Mouse (Mus musculus) thymus, postnatal 10 days (tissue): ENCODE results near the gene Slc37a1.

Experiments
- DNase-seq, 2 experiments: peaks; one replicate each; pipeline ENCODE4 v3.0.0; 2021; ENCODE audit warnings: low spot score in 2 of 2

Slc37a1 gene

GRCm38 (mm10) chr17:31294363-31295214 lies 8.0 kb downstream of the Slc37a1 start:
- DNase-seq: peak in 1 of 2 experiments; percentile 74

GRCm38 (mm10) chr17:31295215-31295891 lies 8.8 kb downstream of the Slc37a1 start:
- peak; percentile 71 to 83 for DNase-seq

GRCm38 (mm10) chr17:31295892-31296781 lies 9.5 kb downstream of the Slc37a1 start:
- peak; percentile 77 to 86 for DNase-seq

DNA sequence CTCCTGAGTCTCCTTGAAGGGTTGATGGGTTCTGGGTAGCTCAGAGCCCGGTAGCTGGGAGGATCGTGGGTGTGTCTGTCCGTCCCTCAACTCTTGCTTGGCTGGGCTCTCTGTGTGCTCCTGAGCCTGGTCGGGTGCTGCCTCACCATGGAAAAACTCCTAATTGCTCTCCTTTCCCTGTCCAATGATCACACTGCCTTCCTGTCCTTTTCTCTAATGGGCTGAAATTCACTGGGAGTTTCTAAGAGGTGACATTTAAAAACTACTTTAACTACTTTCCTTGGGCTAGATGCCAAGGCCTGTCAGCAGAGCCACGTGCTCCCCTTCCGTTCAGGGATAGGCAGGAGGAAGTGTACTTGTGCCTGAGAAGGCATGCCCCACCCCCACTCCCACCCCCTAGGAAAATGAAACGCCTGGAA lies 10.9 kb downstream of the Slc37a1 start:
- no peak for DNase-seq

GRCm38 (mm10) chr17:31298419-31299209 lies 12.0 kb downstream of the Slc37a1 start:
- DNase-seq: no peak

- DNase-seq: peak; percentile 54 to 59
These were observed 13.4 kb downstream of the Slc37a1 start for GRCm38 (mm10) chr17:31299981-31300380.

DNA sequence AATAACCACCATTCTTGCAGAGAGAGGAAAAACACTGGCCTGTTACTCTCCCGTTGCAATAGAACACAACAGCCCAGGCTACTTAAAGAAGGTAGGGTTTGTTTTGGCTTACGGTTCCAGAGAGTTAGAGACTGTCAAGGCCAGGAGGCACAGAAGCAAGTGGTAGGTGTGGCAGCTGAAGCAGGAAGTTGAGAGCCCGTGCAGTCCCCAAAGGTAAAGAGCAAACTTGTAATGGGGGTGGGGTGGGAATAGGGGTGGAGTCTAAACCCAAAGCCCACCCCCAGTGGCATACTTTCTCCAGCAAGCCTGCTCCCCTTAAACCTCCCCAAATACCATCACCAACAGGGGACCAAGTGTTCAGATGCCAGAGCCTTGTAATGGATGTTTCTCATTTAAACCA lies 14.1 kb downstream of the Slc37a1 start:
- peak in 1 of 2 experiments; percentile 37 for DNase-seq

- no peak for DNase-seq
These were observed 16.8 kb downstream of the Slc37a1 start for GRCm38 (mm10) chr17:31303401-31303800.

- DNase-seq: peak in 1 of 2 experiments; percentile 7
These were observed 18.5 kb downstream of the Slc37a1 start for GRCm38 (mm10) chr17:31304895-31305775.

- no peak for DNase-seq
These were observed 19.2 kb downstream of the Slc37a1 start for GRCm38 (mm10) chr17:31305776-31306120.

DNA sequence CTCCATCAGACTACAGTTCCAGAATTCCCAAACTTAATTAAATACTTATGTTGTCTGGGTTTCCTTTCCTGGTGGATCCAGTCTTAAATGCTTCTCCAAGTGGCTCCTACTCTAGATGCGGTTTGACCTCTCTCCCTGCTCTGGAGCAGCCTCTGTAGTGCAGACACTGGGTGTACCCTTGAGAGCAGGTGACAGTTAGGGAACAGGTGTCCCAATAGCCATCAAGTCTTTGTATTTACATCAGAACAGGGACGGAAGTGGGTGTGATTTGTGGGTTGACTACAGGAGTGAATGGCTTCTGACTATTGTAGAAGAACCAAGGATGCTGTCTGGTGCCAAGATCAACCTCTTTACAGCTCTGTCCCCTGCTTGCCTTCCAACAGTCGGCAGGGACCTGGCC lies 21.2 kb downstream of the Slc37a1 start:
- no peak for DNase-seq

- DNase-seq: no peak
These were observed 21.8 kb downstream of the Slc37a1 start for GRCm38 (mm10) chr17:31308291-31308816.

DNA sequence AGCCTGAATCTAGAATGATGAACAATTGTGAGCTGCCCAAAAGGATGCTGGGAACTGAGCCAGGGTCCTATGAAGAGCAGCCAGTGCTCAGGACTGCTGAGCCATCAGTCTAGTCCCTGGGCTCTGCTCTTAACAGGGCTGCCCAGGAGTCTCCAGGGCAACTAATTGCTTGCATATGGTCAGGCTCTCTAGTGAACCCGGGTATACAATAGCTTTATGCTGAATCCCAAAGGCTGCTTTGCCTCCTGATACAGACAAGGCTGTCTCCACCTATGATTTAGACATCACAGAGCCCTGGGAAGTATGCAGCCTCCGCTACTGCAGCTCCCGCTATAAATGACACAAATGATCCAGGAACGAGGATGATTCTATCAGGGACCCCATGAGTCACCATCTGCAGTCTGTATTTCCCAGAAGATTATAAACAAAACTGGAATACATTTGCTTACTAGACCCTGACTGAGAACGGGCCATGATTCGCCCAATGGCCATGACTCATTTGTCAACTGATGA lies 22.7 kb downstream of the Slc37a1 start:
- DNase-seq: no peak

DNA sequence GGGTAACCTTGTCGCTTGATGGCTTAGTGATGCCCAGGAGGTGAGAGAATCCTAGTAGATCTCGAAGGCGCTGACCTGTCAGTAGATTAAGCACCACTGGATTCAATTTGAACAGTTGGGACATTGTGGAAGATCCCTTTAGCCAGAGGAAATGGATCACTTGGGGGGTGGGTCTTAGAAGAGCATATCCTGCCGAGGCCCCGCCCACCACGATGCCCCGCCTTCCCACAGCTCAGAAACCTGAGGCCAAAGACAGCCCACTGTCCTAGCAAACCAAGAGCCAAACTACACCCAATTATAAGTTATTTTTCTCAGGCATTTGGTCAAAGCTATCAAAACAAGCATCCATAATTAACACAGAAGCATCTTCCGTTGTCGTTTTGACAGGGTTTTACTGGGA lies 24.5 kb downstream of the Slc37a1 start:
- DNase-seq: no peak

- DNase-seq: no peak
These were observed 26.1 kb downstream of the Slc37a1 start for GRCm38 (mm10) chr17:31312648-31313047.

- DNase-seq: no peak
These were observed 28.6 kb downstream of the Slc37a1 start for GRCm38 (mm10) chr17:31315046-31315792.

GRCm38 (mm10) chr17:31315993-31316392 lies 29.4 kb downstream of the Slc37a1 start:
- no peak for DNase-seq

DNA sequence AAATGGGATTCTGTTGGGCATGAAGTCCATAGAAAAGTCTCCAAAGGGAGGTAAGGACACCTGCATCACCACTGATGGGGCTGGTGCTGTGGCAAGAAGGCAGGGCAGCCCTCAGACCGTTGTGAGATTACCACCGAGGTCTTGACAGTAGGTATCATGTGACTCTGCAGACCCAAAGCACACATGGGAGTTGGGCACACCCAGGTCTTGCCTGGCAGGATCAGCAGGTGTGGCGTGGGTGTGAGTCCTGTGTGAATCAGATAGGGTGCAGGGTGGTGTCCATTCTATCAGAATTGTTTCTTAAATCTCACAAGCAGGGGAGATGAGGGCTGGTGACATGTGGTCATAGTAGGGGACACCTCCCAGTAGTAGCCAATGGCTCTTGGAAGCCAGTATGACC lies 30.4 kb downstream of the Slc37a1 start:
- no peak for DNase-seq
